Mouse (Mus musculus) lung, adult 2 months (tissue): ENCODE measurements around the gene Tbl1xr1.

Experiments
- CTCF ChIP-seq: fragments of 200-500 bp; IDR thresholded peaks from 2 replicates; pipeline ENCODE4 v1.5.1; 2011; ENCODE audit warnings: mild to moderate bottlenecking, low read length, control low read depth; ENCODE audit not compliant: insufficient read depth
- POLR2A ChIP-seq: fragments of 200-500 bp; IDR thresholded peaks from 2 replicates; pipeline ENCODE4 v1.6.1; 2011; ENCODE audit warnings: low read depth, mild to moderate bottlenecking, control low read depth, low read length, borderline replicate concordance; ENCODE audit errors: extremely low read depth

- TF ChIP-seq CTCF (no peak), POLR2A (no peak)
These were observed 37.3 kb downstream of the Tbl1xr1 start for GRCm38 (mm10) chr3:22113773-22114172.
